Mouse (Mus musculus): ENCODE results near the gene Lep.

Lep gene

DNA sequence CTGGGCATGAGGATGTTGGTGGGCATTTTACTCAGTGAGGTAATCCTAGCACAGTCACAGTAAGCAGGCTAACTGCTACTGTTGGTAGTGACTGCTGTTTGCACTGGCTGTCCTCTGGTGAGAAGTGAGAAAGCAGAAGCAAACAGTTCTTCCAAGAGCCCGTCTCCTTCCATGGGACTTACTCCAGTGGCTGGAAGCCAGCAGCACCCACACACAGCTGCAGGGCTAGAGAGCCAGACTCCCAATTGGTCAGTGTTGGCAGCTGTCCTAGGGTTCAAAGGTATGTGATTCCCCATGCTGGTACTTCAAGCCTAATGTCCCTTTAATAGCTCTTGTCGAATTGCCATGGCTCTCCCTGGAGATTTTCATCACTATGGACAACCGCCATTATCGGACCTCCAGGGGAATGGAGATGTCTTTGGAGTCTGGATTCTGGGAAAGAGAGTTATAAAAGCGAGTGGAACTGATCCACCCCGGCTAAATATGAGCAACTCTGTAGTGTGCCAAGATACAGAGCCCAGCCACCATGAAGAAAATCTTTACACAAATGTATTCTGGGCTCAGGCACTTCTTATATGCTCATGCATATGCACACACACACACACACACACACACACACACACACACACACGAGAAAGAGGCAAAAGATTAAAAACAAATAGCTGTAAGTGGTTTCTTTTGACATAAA, 57.5 kb downstream of the Lep start:
- DNase-seq (ENCODE audit: low read depth, low spot score): peak; percentile 89

GRCm38 (mm10) chr6:29118231-29118630, 58.2 kb downstream of the Lep start:
- DNase-seq (ENCODE audit: low read depth, low spot score): no peak

DNA sequence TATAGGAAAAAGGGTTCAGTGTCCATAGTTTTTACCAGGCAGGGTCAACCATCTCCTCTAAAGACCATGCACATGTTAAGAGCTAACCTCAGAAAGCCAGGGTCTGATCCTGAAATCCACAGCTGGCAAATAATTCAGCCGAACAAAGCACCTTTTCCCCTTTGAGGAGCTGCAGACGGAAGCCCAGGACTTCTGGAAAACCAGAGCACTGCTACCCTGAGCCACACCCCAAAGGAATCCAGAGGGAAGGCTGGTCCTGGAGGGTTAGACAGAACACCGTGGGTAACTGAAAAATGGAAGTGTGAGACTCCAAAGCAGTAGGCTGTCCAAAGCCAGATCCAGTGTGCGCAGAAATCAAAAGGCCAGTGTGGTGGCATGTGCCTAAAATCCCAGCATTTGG, 58.9 kb downstream of the Lep start:
- DNase-seq (ENCODE audit: low read depth, low spot score): no peak

DNA sequence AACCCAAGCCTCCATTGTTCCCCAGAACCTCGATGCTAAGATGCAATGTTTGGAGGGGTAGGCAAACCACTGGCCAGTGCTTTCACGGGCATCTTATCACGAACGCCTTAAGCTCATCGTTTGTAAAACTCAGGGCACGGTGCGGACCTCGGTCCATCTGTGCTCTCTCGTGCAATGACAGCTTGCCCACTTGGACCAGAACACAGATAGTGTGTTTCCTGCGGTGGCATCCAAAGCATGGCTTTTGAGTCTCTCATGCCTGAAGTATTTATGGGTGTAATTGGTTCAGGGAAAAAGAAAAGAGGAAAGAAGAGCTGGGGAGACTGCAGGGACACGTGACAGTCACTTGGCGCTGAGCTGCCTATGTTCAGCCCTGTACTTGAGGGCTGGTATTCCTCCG, 60.0 kb downstream of the Lep start:
- DNase-seq (ENCODE audit: low read depth, low spot score): no peak
